Comparison of ENCODE assay signal across 9 mouse cellular contexts in the genomic region with DNA sequence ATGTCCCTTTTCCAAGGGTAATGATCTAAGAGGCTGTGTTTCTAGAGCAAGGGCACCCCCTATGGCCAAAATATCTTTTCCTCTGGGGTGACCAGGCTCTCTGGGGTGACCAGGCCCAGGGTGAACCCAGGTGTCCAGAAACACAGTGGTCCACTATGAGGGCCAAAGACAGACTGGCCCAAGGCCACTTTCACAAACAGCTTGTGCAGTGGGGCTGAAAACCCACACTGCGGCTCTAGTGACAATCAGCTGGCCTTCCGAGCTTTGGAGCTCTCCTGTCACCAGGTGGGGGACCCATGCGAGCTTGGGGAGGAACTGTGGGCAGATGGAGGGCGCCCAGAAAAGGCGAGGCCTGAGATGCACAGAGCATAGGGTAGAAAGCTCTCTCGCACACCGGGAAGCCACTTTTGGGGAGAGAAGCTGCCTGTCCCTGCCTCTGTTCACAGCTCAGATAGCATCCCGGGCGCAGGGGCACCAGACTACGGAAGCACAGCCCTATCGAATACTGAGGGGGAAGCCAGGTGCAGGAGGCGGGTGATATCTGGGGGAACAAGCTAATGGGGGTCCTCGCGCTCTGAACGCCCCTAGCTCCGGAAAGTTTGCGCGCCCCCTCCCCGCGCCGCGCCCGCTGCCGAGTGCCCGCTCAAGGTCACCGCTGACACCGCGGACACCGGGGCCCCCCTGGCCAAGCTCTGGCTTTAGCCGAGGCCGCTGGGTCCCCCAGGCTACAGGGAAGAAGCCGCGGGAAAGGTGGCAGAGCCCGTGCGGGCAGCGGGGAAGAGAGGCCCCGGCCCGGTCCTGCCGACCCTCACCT. TPM values are rescaled to one million over a fixed set of nuclear protein-coding genes. Genes with fewer than 3 reads are reported as not detected.
A peak's percentile ranks its signal among the peaks of the same experiment; 100 is the strongest.
DNase-seq lines count a peak whose midpoint lies in the region; ATAC-seq and TF ChIP-seq lines count a peak whose summit lies in the region.
"Had no signal": no experiment of that assay in that cellular context is flagged by ENCODE, and none has a peak within 500 bp of the region (broad histone marks: within the 10 kb centered on the region; RNA-seq: fewer than 3 reads in every experiment).

No protein-coding gene starts in this region.

- WGBS in embryonic facial prominence, embryonic 15.5 days: 3% methylated on average over 35 of the region's 39 CpGs
- WGBS in liver, embryonic 11.5 days: 5% methylated on average over 33 of the region's 39 CpGs
- 3% methylated on average over 36 of the region's 39 CpGs for WGBS in stomach, embryonic 14.5 days
- WGBS in thymus, adult 2 months: 7% methylated on average over 39 of the region's 39 CpGs

- peak overlapping the region; percentile 36 for H3K4me3 ChIP-seq in embryonic facial prominence, embryonic 15.5 days (replicated peaks)
- peak overlapping the region; percentile 34 for H3K4me3 ChIP-seq in liver, embryonic 11.5 days (ENCODE audit: low read depth, low read length)
- H3K4me3 ChIP-seq in stomach, embryonic 14.5 days (ENCODE audit: low read depth, low read length): peak overlapping the region; percentile 33
- H3K4me3 ChIP-seq in thymus, adult 2 months (ENCODE audit: control insufficient read depth, insufficient read depth, low read length): no peak overlapping the region

- no peak for TF ChIP-seq CTCF in thymus, adult 2 months (IDR thresholded peaks at IDR 0.05; ENCODE audit: borderline replicate concordance, control insufficient read depth, extremely low read depth, insufficient read depth, low read length, poor library complexity)

- no peak for ATAC-seq in embryonic facial prominence, embryonic 15.5 days (ENCODE audit: insufficient number of reproducible peaks, low FRiP score, low TSS enrichment, low read depth)
- ATAC-seq in liver, embryonic 11.5 days (replicated peaks; ENCODE audit: low FRiP score): no peak
- no peak for ATAC-seq in stomach, embryonic 14.5 days (ENCODE audit: insufficient number of reproducible peaks, insufficient read depth, low FRiP score, low read depth)

- H3K9ac ChIP-seq in embryonic facial prominence, embryonic 15.5 days: no peak overlapping the region
- H3K9ac ChIP-seq in liver, embryonic 11.5 days (ENCODE audit: low read depth, low read length): no peak overlapping the region
- H3K9ac ChIP-seq in stomach, embryonic 14.5 days (replicated peaks; ENCODE audit: low read depth, low read length): no peak overlapping the region

- no peak overlapping the region for H3K27ac ChIP-seq in embryonic facial prominence, embryonic 15.5 days (replicated peaks)
- H3K27ac ChIP-seq in liver, embryonic 11.5 days (ENCODE audit: low read depth, low read length): no peak overlapping the region
- no peak overlapping the region for H3K27ac ChIP-seq in stomach, embryonic 14.5 days (ENCODE audit: low read length)
- H3K27ac ChIP-seq in thymus, adult 2 months (ENCODE audit: control insufficient read depth, insufficient read depth, low read length): no peak overlapping the region

- peaks cover 7% of the 10 kb centered on the region for H3K4me1 ChIP-seq in embryonic facial prominence, embryonic 15.5 days
- H3K4me1 ChIP-seq in liver, embryonic 11.5 days (replicated peaks; ENCODE audit: control insufficient read depth, insufficient read depth, low read length): no peaks in the 10 kb centered on the region
- no peaks in the 10 kb centered on the region for H3K4me1 ChIP-seq in stomach, embryonic 14.5 days (ENCODE audit: control insufficient read depth, insufficient read depth, low read length)
- no peaks in the 10 kb centered on the region for H3K4me1 ChIP-seq in thymus, adult 2 months (replicated peaks; ENCODE audit: control insufficient read depth, insufficient read depth, low read length)

- peak overlapping the region; percentile 75 for H3K4me2 ChIP-seq in embryonic facial prominence, embryonic 15.5 days (replicated peaks)
- H3K4me2 ChIP-seq in liver, embryonic 11.5 days: peak overlapping the region; percentile 60
- H3K4me2 ChIP-seq in stomach, embryonic 14.5 days (replicated peaks; ENCODE audit: low read depth, low read length): peak overlapping the region; percentile 67

- H3K27me3 ChIP-seq in embryonic facial prominence, embryonic 15.5 days: peaks cover 64% of the 10 kb centered on the region
- H3K27me3 ChIP-seq in liver, embryonic 11.5 days (replicated peaks; ENCODE audit: control insufficient read depth, insufficient read depth, low read length): peaks cover 51% of the 10 kb centered on the region
- peaks cover 40% of the 10 kb centered on the region for H3K27me3 ChIP-seq in stomach, embryonic 14.5 days (ENCODE audit: control insufficient read depth, insufficient read depth, low read length)
- no peaks in the 10 kb centered on the region; the same call in 1 of the 2 replicates for H3K27me3 ChIP-seq in thymus, adult 2 months (ENCODE audit: control insufficient read depth, insufficient read depth, low read length)

- DNase-seq in adrenal gland, adult (ENCODE audit: inconsistent age in 2 of 2, low spot score in 1 of 2): peak; percentile 24 to 72
- no peak for DNase-seq in adrenal gland, postnatal 4 days (ENCODE audit: low spot score in 2 of 2)
- DNase-seq in adrenal gland, postnatal 25 days: peak; percentile 6
- peak; percentile 41 for DNase-seq in kidney, adult 11 months
- peak; percentile 33 for DNase-seq in liver, embryonic 11.5 days (ENCODE audit: low spot score)
- DNase-seq in thymus, adult 2 months: no peak

- TF ChIP-seq POLR2A in thymus, adult 2 months (IDR thresholded peaks at IDR 0.05; ENCODE audit: control insufficient read depth, extremely low read depth, insufficient read depth, low read length, poor library complexity): no peak

- no peaks in the 10 kb centered on the region for H3K36me3 ChIP-seq in embryonic facial prominence, embryonic 15.5 days
- no peaks in the 10 kb centered on the region for H3K36me3 ChIP-seq in liver, embryonic 11.5 days (ENCODE audit: control insufficient read depth, insufficient read depth, low read length)
- no peaks in the 10 kb centered on the region for H3K36me3 ChIP-seq in stomach, embryonic 14.5 days (ENCODE audit: control insufficient read depth, insufficient read depth, low read length)
- no peaks in the 10 kb centered on the region for H3K36me3 ChIP-seq in thymus, adult 2 months (ENCODE audit: control insufficient read depth, insufficient read depth, low read length)

- H3K9me3 ChIP-seq in embryonic facial prominence, embryonic 15.5 days (replicated peaks): no peaks in the 10 kb centered on the region
- H3K9me3 ChIP-seq in liver, embryonic 11.5 days (ENCODE audit: control insufficient read depth, low read length): no peaks in the 10 kb centered on the region
- H3K9me3 ChIP-seq in stomach, embryonic 14.5 days (ENCODE audit: control insufficient read depth, low read depth, low read length): no peaks in the 10 kb centered on the region

RNA-seq across cellular contexts. Expression of a gene that starts 1.1 kb away (rescaled TPM):
- total RNA-seq in adrenal gland, postnatal 4 days (2021): 1 to 10 TPM; 7.6 to 8.4 TPM
- 3.8 and 8.1 TPM in 2 replicates for total RNA-seq in adrenal gland, postnatal 25 days (2021)
- polyA plus RNA-seq in embryonic facial prominence, embryonic 15.5 days (2015; fragmentation: Nextera tagmentation; extraction: Ambion mirVana): 0.13 and 0.17 TPM in 2 replicates
- 0.58 and 0.62 TPM in 2 replicates for polyA plus RNA-seq in liver, embryonic 11.5 days (2014; fragmentation: Nextera tagmentation; extraction: Ambion mirVana)
- polyA plus RNA-seq in stomach, embryonic 14.5 days (2014; fragmentation: Nextera tagmentation; extraction: Ambion mirVana): 2.1 and 2.4 TPM in 2 replicates
- polyA plus RNA-seq in thymus, adult 2 months (2012; rRNA removed): 0.23 and 0.26 TPM in 2 replicates
- total RNA-seq: common myeloid progenitor, adult 5-6 weeks had no signal

Comparison
In these comparisons a context has a peak if more than half of its experiments do, and no peak if none do; other contexts are left out.
1. DNase-seq: peak in adrenal gland, adult (2 of 2), adrenal gland, postnatal 25 days (single experiment), kidney, adult 11 months (single experiment) and liver, embryonic 11.5 days (single experiment); none in adrenal gland, postnatal 4 days (0 of 2) and thymus, adult 2 months (single experiment).
2. Peak in every context shown above with its lines, with median percentiles within 50 percentile points of each other: H3K4me2 ChIP-seq.